Mouse (Mus musculus) CH12.LX (cell line): ENCODE data around the gene Tmem234.

ENCODE experiments used
- CHD1 ChIP-seq: IDR thresholded peaks from 2 replicates; pipeline ENCODE4 v1.6.1; 2012; ENCODE audit warnings: low read depth, low read length, improper control_type of control experiment, inconsistent platforms
- CTCF ChIP-seq, 2 experiments: IDR thresholded peaks in 1 of 2; conservative IDR thresholded peaks in 1 of 2; 2 replicates each; pipeline ENCODE4 v1.5.1; 2011 to 2012; ENCODE audit warnings: low read depth in 2 of 2, low read length in 2 of 2, improper control_type of control experiment in 1 of 2, inconsistent platforms in 1 of 2, mild to moderate bottlenecking in 1 of 2, moderate library complexity in 1 of 2
- EP300 ChIP-seq: IDR thresholded peaks from 2 replicates; pipeline ENCODE4 v1.6.1; 2011; ENCODE audit warnings: low read length, improper control_type of control experiment
- ETS1 ChIP-seq: conservative IDR thresholded peaks from 2 replicates; pipeline ENCODE4 v1.6.1; 2012; ENCODE audit warnings: low read depth, mild to moderate bottlenecking, inconsistent platforms, low read length, improper control_type of control experiment, moderate library complexity
- KAT2A ChIP-seq: IDR thresholded peaks from 2 replicates; pipeline ENCODE4 v1.6.1; 2012; ENCODE audit warnings: low read length, improper control_type of control experiment, inconsistent platforms; ENCODE audit not compliant: insufficient replicate concordance
- MAX ChIP-seq: IDR thresholded peaks from 2 replicates; pipeline ENCODE4 v1.6.1; 2011; ENCODE audit warnings: low read length, improper control_type of control experiment
- MXI1 ChIP-seq: IDR thresholded peaks from 2 replicates; pipeline ENCODE4 v1.6.1; 2011; ENCODE audit warnings: mild to moderate bottlenecking, low read depth, low read length, improper control_type of control experiment
- MYC ChIP-seq: IDR thresholded peaks from 2 replicates; pipeline ENCODE4 v1.6.1; 2011; ENCODE audit warnings: low read depth, mild to moderate bottlenecking, improper control_type of control experiment, low read length
- POLR2A ChIP-seq: IDR thresholded peaks from 2 replicates; pipeline ENCODE4 v1.6.1; 2011; ENCODE audit warnings: low read depth, mild to moderate bottlenecking, improper control_type of control experiment, low read length
- TBP ChIP-seq: conservative IDR thresholded peaks from 2 replicates; pipeline ENCODE4 v1.6.1; 2011; ENCODE audit warnings: low read depth, low read length, improper control_type of control experiment
- TCF12 ChIP-seq: IDR thresholded peaks from 2 replicates; pipeline ENCODE4 v1.6.1; 2014; ENCODE audit warnings: low read depth, mild to moderate bottlenecking, inconsistent platforms, low read length, improper control_type of control experiment
- ZC3H11A ChIP-seq: IDR thresholded peaks from 2 replicates; pipeline ENCODE4 v1.6.1; 2012; ENCODE audit warnings: low read depth, mild to moderate bottlenecking, inconsistent platforms, low read length, improper control_type of control experiment

DNA sequence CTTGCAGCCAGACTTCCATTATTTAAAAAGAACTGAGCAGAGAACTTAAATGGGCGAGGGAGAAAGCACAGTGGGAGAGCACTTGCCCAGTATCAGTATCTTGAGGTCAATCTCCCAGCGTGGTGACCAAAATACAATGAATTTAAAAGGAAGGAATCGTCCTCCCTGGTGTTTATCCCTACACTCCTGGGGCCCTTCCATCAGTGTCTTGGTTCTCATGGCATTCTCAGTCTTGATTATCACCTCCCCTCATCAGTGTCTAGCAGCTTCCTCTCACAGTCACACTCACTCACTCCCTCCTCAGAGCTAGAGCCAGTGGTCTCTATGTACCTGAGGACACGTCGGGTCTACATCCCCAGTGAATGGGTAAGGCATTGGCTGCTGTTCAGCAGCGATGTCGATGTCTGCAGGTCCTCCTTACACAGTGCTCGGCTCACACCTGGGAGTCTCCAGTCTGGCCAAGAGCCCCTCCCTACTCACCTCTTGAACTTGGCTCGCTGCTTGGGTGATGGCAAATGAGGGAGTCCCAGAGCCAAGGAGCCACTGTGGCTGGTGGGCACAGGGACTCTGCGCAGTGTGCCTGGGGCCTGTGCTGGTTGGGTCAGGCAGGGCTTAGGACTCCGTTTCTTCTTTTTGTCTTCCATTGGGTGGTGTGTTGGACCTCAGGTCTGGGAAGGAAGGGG, 21.8 kb downstream of the Tmem234 start:
- TF ChIP-seq EP300: no peak
- TF ChIP-seq KAT2A: no peak
- no peak for TF ChIP-seq CTCF (conservative IDR thresholded peaks at IDR 0.05 in 1 of 2, IDR thresholded peaks at IDR 0.05 in 1 of 2; ENCODE audit: low read depth in 2 of 2, low read length in 2 of 2)
- TF ChIP-seq ZC3H11A: no peak
- no peak for TF ChIP-seq POLR2A
- no peak for TF ChIP-seq MYC
- TF ChIP-seq TCF12: no peak
- no peak for TF ChIP-seq ETS1
- TF ChIP-seq CHD1: no peak
- no peak for TF ChIP-seq TBP
- TF ChIP-seq MAX: no peak
- no peak for TF ChIP-seq MXI1
